Mouse (Mus musculus): ENCODE measurements around the gene Acaa1b.
A peak's percentile ranks its signal among the peaks of the same experiment; 100 is the strongest.

Gene Acaa1b

DNA sequence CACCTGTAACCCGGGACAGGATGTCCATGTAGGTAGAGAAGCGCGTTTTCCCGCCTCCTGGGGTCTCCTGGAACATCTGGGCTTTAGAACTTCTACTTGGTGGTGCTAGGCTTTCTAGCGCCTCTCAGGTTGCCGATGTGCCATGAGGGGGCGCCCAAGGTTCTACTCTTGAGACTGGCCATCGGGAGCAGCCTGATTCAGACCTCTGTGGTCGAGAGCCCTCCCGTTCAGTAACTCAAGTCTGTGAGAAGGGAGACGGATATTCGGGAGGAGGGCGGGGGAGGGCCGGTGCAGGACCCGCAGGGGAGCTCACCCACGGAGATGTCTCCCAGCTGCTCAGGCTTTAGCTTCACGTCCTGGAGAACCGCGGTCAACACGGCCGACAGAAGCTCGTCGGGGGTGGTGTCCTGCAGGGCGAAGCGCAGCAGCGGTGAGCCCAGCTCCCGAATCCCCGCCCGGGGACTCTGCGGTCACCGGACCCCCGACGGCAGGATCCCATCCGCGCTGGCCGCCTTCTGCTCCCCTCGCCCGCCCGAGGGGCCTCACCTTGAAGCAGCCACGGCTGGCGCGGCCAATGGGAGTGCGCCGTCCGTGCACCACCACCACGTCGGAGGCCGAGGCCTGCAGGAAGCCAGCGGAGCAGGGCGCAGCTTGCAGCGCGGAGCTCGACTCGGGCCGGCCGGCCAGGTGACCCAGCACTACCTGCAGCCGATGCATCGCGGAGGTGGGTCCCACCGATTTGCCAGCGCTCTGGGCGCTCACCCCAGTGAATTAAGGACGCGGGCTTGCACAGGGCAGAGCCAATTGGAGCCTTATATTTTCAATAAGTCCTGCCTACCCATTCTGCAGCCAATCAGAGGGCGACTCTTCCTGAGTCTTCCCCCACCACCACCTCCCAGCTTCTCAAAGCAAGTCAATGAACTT is at the start of gene Acaa1b:
Gene Acaa1b (minus strand): TSS at position 816 of the 924 bp plus-strand sequence.
- peak; percentile 28 for DNase-seq (ENCODE audit: low read depth, low spot score)

DNA sequence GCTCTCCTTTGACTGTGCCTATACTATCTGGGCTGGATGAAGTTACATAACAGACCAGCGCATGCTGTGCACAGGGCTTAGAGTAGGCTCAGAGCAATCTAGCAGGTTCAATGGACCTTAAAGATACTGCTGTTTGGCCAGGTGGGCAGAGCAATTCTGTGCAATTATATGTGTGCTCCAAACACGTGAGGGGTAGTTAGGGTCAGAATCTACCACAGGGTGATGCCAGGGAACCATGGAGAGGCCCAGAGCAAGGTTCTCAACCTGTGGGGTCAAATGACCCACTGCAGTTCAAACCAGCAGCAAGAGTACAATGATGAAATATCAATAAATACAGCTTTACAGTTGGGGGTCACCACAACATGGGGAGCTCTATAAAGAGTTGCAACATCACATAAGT is 49.8 kb upstream of the Acaa1b start:
- no peak for DNase-seq (ENCODE audit: low read depth, low spot score)

DNA sequence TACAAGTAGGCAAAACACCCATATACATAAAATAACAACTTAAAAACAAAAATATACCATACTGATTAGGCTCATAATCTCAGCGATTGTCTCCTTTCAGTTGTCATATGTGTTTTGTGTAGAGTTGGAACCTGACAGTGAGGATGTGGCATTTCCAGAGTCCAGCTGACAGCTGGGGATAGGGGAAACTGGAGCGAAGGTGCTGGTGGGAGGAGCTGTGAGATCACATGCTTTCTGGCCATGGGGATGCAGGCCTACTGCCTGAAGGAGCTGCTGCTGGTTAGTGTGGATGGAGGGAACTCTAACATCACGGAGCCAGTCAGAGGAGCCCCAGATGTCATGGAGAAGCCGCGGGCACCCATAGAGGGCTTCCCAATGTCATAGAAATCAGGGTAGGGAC is 48.9 kb upstream of the Acaa1b start:
- no peak for DNase-seq (ENCODE audit: low read depth, low spot score)

DNA sequence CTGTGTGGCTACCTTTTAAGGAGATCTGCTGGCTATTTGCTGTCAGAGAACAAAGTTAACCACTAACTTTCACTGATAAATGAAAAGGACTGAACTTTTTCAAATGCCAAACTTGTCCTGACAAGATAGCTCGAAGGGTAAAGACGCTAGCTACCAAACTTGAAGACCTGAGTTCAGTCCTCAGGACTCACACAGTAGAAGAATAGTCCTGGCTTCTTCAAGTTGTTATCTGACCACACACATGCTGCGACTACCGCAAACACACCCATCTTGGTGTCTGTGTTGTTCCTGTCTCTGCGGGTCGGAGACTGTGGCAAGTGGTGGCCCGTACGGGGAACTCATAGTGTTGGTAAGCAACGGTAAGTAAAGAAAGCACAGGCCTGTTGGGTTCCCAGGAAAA is 46.7 kb upstream of the Acaa1b start:
- DNase-seq (ENCODE audit: low read depth, low spot score) = no peak

DNA sequence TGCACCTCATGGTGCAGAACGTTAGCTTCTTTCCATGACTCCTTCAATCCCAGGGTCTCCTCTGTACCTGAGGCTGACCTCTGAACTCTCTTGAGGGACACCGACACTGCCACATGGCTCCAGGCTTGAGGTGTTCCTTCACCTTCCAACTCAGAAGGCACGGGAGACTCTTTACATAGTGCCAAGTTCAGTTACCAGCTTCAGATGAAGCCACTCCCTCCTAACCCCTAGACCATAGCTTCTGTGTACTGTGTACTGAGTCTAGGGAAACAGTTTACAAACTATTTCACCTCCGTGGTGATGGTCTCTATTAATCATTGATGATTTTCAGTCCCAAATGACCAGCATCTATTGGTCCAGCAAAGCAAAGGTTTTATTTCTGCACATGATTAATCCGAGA is 44.8 kb upstream of the Acaa1b start:
- no peak for DNase-seq (ENCODE audit: low read depth, low spot score)

DNA sequence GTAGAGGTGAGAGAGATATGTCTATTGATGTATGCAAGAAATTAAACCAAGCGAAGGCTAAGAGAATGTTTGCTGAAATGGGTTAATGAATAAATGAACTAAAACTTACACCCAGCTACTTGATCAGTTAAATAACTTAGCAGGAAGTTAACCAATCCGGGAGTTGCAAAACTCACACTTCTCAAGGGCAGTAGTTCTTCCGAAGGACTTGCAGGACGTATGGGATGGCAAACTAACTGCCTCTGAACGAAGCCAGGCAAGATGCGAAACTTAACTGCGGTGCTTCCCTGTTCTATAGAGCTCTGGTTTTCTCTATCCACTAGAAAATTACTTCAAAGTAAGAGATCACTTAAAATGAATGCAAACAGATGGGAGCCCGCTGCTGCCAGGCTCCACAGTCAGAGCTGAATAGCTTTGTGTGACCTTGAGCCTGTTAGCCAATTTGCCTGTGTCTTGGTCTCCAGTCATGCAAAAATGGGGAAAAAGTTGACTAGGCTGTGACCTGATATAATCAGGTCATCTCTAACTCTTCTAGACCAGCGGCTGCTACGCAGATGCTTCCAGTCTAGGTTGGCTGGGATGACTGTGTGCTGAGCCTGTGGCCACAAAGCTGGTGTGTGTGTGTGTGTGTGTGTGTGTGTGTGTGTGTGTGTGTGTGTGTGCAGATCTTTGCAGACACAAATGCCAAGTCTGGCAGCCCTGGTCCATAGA is 42.4 kb upstream of the Acaa1b start:
- no peak for DNase-seq (ENCODE audit: low read depth, low spot score)

DNA sequence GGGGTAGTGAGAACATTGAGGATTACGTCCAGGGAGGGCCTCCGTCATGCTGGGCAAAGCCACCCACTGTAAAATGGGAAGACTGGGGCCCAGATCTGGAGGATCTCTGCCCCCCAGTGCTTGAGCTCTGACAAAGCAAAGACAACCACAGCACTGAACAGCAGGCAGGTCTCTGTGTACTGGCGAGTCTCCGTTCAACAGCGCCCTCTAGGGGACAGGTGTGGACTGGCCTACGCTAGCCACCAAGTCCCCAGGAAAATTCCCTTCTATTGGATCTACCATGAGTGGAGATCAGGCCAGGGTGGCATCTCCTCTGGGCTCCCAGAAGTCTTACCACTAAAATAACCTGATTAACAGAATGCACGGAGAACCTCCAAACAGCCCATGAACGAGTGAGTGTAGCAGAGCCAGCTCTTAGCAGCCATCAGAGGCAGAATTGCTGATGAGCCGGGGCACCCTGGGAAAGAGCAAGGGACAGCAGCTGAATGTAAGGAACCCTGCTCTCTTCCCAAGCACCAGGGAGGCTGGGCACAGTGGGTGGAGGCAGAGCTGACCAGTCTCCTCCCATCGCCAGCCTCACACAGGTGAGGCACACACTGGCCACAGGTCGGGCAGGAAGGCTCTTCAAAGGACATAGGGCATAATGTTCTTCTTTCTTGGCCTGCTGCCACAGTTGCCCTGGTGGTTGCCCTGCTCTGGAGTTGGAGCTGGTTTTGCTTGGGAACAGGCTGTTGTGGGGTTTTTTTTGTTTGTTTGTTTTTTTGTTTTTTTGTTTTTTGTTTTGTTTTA is 35.5 kb upstream of the Acaa1b start:
- no peak for DNase-seq (ENCODE audit: low read depth, low spot score)

DNA sequence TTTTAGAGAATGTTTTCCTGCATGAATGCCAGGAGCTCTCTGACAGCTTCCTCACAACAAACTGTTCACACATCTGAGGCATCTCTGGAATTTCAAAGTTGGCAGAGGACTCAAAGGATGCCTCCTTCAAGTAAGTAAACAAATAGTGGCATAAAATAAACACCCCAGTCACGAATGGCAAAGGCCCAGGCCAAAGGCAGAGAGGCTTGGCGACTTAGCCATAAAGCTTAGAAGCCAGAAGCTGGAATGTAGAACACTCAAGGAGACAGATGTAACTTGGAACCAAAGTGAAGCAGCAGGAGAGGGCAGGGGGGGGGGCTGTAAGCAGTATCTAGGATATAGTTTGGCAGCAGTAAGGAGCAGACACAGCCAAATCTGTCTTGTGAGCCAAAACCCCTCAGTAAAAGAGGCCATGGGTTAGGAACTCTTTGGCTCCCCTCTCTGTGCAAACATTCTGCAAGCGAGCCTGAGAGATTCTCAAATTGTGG is 24.4 kb upstream of the Acaa1b start:
- no peak for DNase-seq (ENCODE audit: low read depth, low spot score)

DNA sequence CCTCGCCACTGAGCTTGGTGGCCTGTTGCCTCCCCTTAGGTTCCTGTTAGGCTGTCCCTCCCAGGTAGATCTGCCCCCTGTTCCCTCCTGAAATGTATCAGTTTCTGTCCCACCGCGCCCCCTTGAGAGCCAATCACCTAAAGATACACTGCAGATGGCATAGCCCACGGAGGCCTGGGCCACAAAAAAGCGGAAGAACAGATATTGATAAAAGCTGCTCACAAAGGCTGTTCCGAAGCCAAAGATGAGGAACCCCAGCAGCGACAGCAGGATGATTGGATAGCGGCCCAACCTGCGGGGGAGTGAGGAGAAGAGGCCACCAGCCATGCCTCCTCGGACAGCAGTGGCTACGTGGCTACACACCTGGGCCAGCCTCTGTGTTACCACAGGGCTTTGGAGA is 22.4 kb upstream of the Acaa1b start:
- no peak for DNase-seq (ENCODE audit: low read depth, low spot score)

DNA sequence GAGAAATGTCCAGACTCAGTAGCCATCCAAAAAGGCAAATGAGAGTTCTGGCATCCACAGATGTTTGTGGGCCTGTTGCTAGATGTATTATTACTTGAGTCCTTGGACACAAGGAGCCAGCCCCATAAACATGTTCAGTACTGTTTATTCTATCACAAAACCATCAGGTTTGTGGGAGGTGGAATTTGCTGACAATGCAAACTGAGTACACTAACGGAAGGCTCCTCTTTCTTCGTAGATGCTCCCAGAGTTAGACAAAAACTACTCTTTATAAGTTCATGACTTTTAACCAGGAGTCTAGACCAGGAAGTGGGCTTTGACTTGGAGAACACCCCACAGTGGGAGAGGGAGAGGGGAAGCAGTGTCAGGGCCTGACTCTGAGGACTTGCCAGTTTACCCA is 10.7 kb upstream of the Acaa1b start:
- no peak for DNase-seq (ENCODE audit: low read depth, low spot score)

DNA sequence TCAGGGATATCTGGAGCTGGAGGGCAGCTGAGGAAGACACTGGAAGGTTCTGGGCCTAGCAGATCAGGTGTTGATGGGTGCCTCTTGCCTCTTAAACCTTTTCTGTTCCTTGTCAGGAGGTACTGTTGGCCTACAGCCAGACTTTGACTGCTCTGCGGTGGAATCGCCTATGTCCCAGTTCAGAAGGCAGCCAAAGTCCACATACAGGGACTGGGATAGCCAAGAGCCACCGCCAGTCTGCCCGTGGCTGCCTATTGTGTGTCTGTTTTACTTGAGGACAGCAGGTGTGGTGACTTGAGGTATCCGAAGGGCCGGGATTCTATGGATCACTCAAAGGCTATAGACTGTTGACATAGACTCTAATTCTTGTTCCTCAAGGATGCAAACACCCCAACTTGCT is 8.7 kb upstream of the Acaa1b start:
- DNase-seq (ENCODE audit: low read depth, low spot score) = no peak

DNA sequence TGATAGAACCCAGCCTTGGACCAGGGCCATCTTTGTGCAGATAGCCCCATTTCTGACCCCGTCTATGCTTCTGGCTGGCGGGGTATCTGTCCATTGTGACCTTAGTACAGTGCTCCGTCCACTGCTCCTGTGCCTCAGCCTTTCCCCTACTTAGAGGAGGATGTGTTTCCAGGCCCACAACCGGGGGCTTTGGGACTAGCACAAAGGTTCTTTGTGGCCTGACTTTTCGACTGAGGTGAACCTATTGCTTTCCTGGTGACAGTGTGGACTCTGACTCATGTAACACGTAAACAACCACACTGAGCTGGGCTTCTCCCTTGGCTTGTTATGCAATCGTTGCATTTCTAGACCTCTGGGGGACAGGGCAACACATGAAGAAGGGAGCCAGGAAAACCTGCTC is 7.8 kb upstream of the Acaa1b start:
- DNase-seq (ENCODE audit: low read depth, low spot score) = no peak

DNA sequence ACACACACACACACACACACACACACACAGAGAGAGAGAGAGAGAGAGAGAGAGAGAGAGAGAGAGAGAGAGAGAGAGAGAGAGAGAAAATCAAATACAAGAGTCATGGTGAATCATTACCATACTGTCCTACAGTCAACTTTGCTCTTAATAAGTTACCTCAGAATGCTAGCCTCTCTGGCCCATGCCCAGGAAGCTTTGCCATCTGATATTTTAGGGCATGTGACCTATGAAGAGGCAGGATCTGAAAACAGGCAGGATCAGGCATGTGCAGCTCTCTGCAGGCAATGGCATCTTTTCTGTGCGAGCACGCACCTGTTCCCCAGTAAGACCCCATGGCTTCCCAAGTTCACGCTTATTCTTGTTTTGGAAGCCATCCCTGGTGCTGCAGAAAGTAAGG is 3.8 kb upstream of the Acaa1b start:
- no peak for DNase-seq (ENCODE audit: low read depth, low spot score)

DNA sequence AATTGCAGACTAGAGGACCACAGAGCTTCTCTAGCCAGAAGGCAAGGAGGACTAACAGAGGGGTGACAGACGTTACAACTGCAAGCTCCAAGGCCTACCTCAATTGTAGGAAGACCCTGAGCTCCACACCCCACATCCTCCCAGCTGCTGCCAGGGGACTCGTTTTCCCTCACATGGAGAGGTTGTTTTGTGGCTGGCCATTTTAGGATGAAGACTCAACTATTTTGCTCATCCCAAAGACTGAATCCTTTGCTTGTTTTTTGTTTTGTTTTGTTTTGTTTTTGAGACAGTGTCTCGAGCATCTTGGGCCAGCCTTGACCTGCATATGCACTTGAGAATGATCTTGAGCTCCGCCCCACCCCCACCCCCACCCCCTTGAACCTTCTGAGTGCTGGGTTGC is 2.0 kb upstream of the Acaa1b start, which contains the start of gene Gm47289:
Gene Gm47289 (plus strand): TSS at position 301 of the 400 bp plus-strand sequence.
- DNase-seq (ENCODE audit: low read depth, low spot score) = no peak

DNA sequence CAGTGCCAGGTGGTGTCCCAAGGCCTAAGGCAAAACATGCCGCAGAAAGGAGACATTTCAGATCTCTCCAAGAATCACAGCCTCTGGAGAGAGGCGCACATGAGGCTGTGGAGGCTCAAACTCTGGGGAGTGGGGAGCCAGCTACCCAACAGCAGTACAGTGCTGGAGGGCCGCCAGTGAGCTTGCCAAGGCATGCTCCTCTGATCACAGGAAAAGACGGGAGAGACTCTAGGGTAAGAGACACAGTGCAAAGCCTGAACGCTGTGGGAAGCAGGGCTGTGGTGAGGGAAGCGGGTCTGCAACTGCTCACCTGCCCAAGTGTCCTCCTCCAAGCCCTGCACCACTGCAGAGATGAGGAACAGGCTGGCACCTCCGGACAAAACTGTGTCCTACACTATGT is 1.1 kb downstream of the Acaa1b start:
- DNase-seq (ENCODE audit: low read depth, low spot score) = no peak

DNA sequence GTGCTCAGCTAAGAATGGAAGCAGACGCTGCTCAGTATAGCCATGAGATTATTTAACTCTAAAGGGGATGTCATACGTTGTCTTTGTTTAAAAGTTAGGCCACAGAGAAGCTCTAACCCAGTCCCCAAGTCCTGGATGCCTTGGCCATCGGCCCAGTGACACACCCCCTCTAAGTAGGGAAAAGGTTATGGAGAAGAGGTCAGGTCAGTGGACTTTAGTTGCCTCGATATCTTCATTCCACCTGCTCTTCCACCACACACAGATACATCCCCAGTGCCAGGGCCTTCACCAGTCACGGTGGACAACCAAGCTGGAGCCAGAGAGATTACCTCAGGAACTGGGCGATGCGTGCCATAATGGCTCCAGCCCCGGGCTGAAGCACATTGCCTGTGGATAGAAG is 1.5 kb downstream of the Acaa1b start:
- DNase-seq (ENCODE audit: low read depth, low spot score) = no peak

DNA sequence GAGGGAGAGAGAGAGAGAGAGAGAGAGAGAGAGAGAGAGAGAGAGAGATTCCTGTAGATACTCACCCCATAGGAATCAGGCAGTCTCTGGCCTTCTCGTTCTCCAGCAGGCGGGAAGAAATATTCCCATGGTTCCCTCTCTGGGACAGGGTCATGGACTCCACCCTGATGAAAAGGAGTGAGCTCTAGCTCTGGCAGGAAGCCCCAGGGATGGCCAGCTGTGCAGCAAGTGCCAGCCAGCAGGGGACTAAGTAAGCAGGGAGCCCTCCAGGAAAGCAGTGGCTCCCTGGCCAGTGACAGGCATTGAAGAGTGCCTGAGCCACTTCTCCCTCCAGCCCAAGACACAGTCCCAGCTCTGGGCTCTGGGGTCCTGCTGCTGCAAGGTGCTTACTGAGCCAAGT is 5.1 kb downstream of the Acaa1b start:
- DNase-seq (ENCODE audit: low read depth, low spot score) = no peak

DNA sequence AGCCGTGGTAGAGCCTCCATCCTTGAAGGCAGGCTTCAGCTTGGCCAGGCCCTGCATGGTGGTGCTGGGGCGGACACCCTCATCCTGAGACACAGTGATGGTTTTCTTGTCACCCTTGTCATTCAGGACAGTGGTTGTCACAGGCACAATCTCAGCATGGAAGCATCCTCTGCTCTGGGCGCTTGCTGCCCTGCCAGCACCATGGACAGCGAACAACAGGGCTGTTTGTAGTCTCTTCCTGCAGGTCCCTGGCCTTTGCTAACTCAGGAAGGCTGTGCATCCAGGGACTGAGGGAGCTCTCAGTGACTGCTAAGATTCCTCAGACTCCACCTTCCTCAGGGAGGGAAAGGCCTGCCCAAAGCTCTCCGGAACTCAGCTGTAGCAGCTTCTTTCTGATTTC is 7.3 kb downstream of the Acaa1b start:
- DNase-seq (ENCODE audit: low read depth, low spot score) = no peak

DNA sequence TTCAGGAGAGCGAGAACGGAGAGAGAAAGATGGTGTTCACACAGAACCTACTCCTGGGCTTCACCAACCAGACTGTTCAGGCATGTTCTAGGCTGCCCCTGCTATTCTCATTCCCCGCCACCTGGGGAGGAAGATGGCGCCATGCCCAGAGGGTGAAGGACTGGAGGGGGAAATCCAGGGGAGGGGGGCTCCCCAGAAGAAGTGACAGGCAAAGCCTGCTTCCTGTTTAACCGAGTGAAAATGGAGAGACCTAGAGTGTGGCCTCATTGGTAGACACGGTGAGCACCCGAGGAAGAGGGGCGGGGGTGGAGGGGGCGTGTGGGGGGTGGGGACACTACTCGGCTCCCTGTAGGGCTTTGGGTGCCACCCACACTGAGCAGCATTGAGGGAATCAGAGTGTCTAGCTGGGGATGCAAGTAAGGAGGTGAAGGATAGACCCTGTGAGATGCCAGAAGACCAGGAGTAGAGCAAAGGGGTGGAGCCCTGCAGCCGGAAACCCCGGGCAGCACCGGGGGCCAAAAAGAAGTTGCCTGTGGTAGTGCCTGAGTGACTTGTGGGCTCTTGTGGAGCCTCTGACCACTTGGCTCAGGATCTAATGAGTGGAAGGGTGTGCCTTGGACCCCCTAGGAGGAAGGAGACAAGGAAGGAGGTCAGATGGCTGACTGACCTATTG is 10.7 kb downstream of the Acaa1b start:
- DNase-seq (ENCODE audit: low read depth, low spot score) = no peak

DNA sequence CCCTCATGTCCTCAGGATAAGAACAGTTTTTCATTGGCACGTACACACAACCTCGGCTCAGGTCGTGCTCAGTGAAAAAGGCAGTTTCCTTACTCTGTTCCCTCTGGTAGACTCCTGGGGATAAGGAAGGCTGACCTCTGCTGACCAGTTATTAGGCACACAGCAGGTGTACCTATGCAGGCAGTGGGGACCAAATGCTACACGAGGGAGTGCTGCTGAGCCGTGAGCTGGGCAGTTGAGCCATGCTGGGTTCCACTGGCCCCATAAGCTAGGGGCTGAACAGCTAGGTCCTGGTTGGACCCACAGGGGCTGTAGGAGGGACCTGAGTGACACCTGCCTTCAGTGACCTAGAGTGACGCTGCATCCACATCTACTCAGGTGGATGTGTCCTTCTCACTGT is 11.3 kb downstream of the Acaa1b start:
- DNase-seq (ENCODE audit: low read depth, low spot score) = no peak

DNA sequence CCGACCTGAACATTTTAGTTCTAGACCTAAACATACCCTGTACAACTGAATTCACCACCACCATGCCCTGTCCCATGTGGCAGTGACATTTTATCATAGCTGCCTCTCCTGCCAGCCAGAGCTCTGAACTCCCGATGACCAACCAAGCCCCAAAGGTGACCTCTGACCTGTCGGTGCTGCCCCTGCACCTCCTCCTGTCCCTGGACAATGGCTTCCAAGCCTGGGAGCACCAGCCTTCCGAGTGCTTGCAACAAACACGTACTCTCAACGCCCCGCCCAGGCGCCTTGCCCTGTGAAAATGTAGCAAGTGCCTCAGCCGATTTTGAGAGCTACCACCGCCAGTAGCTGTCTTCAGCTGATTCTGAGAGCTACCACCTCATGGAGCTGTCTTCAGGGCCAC is 11.8 kb downstream of the Acaa1b start:
- DNase-seq (ENCODE audit: low read depth, low spot score) = no peak
